Mouse (Mus musculus): ENCODE measurements around the gene Ddn.

Ddn gene

DNA sequence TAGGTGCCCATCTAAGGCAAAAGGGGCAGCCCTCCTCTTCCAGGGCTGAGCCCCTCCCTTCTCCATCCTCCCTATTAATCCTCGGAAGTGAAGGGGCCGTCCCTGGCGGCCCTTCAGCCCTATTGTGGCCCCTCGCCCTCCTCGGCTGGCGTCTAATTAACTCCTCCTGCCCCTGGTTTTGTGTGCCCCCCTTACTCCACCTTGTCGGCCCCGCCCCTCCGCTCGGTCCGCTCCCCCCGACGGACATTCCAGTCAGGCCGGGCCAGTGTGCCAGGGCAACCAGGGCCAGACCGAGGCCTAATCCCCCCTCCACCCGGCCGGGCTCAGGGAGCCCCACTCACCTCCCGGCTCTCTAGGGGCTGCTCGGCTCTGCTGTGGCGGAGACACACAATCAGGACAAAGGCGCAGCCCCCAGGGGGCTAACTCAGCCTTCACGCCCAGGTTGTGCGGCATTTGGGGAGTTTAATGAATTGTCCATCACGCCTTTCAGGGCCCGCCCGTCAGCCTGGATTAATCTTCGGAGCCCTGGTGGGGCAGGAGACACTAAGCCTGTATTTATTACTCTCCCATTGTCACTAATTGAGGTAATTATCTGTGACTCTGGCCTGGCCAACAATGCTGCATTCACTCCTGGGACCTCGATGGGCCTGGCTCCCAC, 11.3 kb downstream of the Ddn start:
- DNase-seq (ENCODE audit: low read depth, low spot score) = no peak

DNA sequence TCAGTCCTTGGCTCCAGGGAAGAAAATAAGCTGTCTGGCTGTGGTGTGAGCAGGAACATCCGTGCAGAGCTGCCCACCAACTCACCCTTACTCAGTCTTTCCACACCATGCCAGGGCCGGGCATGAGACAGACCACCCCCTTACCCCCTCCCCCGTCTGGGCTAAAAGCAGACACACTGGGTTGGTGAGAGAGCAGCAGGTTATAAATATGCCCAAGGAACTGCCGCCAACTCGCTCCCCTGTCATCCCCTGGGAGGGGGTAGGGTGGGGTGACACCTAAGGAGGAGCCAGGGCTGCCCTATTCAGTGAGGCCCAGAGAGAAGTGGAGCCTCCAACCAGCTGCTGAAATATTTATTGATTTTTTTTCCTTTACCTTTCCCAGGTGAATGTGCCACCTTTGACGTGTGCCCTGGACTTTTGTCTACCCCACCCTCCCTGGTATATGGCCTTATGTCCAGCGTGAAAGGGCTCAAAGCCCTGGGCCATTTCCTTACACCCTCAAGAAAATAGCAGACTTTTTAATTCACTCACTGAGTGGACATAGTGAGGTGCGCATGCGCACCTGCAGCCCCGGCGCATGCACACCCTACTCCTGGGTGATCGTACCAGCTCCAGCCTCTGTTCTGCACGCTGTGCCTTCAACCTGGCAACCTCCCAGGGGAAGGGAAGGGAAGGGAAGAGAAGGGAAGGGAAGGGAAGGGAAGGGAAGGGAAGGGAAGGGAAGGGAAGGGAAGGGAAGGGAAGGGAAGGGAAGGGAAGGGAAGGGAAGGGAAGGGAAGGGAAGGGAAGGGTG, 12.3 kb downstream of the Ddn start:
- DNase-seq (ENCODE audit: low read depth, low spot score) = no peak

DNA sequence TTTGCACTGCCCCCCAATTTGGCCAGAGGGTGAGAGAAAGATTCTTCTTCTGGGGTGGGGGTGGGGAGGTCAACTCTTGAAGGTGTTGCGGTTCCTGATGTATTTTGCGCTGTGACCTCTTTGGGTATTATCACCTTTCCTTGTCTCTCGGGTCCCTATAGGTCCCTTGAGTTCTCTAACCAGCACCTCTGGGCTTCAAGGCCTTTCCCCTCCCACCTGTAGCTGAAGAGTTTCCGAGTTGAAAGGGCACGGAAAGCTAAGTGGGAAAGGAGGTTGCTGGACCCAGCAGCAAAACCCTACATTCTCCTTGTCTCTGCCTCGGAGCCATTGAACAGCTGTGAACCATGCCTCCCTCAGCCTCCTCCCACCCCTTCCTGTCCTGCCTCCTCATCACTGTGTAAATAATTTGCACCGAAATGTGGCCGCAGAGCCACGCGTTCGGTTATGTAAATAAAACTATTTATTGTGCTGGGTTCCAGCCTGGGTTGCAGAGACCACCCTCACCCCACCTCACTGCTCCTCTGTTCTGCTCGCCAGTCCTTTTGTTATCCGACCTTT, 16.1 kb downstream of the Ddn start:
- DNase-seq (ENCODE audit: low read depth, low spot score) = no peak

DNA sequence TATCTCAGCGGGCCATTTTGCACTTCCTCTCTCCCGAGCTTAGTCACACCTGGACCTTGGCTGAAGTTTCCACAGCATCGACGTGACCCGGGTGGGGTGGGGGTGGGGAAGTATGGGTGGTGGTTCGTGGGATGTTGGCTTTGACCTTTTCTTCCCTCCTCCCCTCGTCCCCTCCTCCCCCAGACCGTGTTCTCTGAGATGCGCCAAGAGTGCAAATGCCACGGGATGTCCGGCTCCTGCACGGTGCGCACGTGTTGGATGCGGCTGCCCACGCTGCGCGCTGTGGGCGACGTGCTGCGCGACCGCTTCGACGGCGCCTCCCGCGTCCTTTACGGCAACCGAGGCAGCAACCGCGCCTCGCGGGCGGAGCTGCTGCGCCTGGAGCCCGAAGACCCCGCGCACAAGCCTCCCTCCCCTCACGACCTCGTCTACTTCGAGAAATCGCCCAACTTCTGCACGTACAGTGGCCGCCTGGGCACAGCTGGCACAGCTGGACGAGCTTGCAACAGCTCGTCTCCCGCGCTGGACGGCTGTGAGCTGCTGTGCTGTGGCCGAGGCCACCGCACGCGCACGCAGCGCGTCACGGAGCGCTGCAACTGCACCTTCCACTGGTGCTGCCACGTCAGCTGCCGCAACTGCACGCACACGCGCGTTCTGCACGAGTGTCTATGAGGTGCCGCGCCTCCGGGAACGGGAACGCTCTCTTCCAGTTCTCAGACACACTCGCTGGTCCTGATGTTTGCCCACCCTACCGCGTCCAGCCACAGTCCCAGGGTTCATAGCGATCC, 16.9 kb downstream of the Ddn start:
- peak; percentile 55 for DNase-seq (ENCODE audit: low read depth, low spot score)

DNA sequence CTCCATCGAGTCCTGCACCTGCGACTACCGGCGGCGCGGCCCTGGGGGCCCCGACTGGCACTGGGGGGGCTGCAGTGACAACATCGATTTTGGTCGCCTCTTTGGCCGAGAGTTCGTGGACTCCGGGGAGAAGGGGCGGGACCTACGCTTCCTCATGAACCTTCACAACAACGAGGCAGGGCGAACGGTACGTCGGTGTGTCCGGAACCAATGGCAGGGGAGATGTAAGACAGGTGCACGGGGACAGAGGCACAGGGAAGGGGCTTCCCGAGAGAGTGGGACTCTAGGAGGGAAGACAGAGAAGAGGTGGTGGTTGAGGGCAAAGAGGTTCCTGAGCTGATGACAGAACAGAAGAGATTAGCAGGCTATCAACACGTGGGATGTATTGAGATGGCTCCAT, 17.5 kb downstream of the Ddn start:
- DNase-seq (ENCODE audit: low read depth, low spot score) = no peak

DNA sequence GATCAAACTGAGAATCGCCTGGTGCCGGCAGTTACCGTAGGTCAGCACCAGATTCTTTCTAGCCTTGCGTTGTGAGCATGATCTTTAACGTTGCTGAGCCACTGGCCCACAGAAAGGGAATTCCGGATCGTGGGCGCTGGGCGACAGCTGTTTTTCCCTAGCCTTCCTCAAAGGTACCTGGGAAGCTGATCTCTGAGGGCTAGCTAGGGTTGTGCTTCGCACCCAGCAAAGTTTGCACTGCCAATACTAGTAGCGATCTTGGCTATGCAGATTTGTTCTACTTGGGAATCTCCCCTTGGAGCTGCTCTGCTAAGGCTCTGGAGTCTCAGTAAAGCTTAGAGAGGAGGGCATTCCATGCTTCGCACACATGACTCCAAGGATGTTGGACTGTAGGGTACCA, 18.1 kb downstream of the Ddn start:
- DNase-seq (ENCODE audit: low read depth, low spot score) = no peak

DNA sequence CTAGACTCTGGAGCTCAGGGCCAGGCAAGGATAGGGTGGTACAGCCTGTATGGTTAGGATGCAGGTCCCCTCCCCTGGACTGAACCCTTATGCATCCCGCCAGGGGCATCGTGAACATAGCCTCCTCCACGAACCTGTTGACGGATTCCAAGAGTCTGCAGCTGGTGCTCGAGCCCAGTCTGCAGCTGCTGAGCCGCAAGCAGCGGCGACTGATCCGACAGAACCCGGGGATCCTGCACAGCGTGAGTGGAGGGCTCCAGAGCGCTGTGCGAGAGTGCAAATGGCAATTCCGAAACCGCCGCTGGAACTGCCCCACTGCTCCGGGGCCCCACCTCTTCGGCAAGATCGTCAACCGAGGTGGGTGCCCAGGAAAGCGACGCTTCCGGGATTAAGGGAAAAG, 18.5 kb downstream of the Ddn start:
- no peak for DNase-seq (ENCODE audit: low read depth, low spot score)

DNA sequence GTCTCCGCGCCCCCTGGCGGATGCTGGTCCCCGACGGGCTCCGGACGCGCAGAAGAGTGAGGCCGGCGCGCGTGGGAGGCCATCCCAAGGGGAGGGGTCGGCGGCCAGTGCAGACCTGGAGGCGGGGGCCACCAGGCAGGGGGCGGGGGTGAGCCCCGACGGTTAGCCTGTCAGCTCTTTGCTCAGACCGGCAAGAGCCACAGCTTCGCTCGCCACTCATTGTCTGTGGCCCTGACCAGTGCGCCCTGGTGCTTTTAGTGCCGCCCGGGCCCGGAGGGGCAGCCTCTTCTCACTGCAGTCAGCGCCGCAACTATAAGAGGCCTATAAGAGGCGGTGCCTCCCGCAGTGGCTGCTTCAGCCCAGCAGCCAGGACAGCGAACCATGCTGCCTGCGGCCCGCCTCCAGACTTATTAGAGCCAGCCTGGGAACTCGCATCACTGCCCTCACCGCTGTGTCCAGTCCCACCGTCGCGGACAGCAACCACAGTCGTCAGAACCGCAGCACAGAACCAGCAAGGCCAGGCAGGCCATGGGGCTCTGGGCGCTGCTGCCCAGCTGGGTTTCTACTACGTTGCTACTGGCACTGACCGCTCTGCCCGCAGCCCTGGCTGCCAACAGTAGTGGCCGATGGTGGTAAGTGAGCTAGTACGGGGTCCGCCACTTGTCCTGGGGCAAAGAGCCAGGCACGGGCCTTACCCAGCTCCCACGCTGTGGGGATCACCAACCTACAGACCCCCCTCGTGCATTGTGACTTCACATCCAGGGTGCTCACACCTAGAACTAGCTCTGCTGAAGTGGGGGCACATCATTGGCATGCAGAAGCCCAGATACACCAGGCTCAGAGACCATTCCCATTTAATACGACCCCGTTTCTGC, 19.4 kb downstream of the Ddn start, which contains the start of gene Wnt1:
TSS of gene Wnt1 (plus strand) at position 197 of the 875 bp plus-strand sequence.
- peak; percentile 63 for DNase-seq (ENCODE audit: low read depth, low spot score)

DNA sequence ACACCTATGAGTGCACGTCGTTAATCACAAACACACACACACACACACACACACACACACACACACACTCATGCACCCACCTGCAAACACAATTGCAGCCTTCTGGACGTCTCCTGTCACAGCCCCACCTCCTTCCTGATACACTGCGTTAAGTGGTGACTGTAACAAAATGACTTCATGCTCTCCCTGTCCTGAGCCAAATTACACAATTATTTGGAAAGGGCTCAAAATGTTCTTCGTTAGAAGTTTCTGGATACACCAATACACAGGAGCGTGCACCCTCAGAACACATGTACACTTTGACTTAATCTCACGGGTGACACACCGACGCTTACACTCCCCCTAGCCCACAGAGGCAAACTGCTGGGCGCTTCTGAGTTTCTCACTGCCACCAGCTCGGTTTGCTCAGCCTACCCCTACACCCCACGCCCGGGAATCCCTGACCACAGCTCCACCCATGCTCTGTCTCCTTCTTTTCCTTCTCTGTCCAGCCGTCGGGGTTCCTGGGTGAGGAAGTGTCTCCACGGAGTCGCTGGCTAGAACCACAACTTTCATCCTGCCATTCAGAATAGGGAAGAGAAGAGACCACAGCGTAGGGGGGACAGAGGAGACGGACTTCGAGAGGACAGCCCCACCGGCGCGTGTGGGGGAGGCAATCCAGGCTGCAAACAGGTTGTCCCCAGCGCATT, 20.2 kb downstream of the Ddn start:
- no peak for DNase-seq (ENCODE audit: low read depth, low spot score)

DNA sequence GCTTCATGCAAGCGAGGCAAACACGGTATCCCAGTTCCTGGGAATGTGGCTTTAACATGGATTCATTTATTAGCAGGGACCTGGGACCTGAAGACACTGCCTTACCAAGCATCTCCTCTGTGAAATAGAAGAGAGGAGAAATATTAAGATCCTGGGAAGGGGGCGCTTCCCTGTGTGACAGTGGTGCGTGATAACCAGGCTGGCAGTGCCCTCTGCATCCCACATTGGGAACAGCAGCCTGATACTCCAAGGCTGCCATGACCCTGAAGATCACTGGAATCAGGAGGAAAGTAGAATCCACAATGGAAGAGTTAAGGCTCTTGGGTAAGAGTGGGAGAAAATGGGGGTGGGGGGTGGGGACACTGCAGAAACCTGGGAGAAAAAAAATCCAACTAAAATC, 21.4 kb downstream of the Ddn start:
- no peak for DNase-seq (ENCODE audit: low read depth, low spot score)

DNA sequence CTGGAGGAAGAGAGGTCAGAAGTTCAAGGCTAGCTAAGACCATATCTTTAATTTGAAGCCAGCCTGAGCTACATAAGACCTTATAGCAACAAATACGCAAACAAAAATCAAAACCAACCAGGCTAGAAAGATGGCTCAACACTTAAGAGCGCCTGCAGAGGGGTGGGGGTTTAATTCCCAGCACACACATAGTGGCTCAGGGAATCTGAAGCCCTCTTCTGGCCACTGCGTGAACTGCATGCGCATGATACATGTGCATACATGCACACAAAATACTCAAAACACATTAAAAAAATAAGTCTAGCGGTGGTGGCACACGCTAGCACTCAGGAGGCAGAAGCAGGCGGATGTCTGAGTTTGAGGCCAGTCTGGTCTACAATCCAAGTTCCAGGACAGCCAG, 23.5 kb downstream of the Ddn start:
- no peak for DNase-seq (ENCODE audit: low read depth, low spot score)

DNA sequence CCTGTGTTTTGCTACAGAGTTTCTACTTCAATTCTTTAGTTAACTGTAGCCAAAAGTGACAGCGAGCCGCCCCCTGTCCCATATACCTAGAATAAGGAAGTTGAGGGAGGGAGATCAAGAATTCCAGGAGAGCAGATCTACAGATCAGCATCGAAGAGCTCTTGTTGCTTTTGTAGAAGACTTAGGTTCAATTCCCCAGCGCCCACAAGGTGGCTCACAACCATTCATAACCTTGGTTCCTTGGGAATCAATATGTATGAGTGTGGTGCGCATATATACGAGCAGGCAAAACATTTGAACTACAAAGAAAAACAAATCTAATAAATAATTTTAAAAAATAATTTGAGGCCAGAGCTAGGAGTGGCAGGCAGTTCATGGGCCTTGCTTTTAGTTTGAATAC, 28.1 kb downstream of the Ddn start:
- no peak for DNase-seq (ENCODE audit: low read depth, low spot score)

DNA sequence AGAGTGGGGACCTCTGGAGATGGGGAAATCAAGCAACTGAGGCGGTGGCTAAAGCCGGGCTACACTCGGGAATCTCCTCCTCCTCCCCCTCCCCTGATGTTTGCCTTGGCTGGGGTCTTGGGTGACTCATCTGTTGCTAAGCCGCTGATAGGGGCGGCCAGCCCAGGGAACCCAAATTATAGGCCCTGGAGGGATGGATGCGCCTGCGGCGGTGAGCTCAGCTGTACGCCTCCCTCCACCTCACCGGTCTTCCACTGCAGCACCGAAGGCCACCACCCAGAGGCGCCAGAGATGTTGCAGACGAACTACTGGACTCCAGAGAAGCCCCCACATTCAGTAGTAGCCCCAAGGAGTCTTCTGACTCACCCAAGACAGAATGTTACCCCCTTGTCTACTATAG, 28.7 kb downstream of the Ddn start:
- DNase-seq (ENCODE audit: low read depth, low spot score) = no peak

DNA sequence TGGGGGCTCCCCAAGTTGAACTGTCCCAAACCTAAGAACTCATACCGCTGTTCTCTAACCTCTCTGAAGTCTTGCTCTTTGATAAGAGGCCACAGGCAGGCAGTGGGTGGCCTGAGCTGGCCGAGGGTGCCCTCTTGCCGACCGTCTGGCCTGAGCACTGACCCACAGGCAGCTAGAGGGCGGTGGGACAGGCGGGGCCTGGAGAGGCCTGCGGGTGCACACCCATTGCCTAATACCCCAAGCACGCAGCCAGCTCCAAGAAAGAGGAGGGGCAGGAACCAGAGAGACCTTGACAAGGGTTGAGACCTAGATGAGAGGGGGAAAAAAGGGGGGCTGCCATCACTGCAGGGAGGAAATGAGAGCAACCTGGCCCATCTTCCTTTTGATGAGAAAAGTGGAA, 29.2 kb downstream of the Ddn start:
- no peak for DNase-seq (ENCODE audit: low read depth, low spot score)

DNA sequence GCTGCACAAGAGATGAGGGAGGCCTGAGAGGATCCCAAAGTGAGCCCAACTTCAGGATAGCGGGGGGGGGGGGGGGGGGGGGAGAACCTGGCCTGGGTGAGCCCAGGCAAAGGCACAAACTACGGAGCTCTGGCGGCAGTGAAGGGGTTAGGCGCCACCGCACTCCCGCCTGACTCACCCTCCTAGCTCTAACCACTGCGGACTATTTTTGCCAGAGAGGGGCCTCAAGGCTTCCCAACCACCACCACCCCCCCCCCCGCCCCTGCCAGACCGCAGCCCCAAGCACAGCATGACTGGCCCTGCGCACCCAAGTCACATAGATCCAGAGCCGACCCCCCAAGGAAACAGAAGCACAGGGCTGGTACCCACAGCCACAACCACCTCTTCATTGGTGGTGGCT, 30.5 kb downstream of the Ddn start:
- DNase-seq (ENCODE audit: low read depth, low spot score) = no peak

DNA sequence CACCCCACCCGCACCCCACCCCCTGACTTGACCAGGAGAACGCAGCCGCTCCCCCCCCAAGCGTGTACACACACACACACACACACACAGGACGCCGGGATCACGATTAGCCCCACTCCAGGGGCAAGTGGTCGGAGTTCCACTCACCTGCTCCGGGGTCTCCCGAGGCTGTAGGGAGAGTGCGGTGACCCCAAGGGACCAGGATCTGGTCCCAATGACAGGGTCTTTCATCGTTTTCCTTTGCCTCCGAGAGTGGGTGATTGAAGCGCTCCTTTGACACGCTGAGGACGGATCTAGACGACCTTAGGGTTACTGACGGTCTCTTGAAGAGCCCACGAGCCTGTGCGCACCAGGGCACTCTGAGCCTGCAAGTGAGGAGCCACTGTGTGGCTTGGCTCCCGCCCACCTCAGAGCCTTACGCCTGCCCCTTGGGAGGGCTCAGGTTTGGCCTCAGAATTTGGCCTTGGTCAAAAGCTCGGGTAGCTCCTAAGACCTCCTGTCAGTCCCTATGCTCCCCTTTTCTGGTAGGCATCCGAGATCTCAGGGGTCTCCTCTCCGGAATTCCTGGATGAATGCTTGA, 31.0 kb downstream of the Ddn start:
- DNase-seq (ENCODE audit: low read depth, low spot score) = no peak

DNA sequence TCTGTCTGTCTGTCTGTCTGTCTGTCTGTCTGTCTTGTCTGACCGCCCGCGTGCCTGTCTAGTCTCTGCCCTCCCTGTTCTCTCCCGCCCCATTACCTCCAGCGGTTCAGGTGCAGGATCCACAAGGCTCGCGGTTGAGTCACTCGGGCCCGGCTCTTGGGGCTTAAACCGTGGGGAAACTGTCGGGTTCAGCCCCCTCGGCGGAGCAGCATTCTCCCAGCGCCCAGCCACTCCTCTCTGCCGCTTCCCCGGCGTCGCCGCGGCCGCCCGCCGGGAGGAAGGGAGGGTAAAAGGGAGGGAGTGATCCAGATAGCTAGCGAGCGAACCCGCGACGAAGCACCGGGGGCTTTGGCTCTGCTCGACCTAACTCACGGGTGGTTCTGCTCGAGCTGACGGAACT, 31.5 kb downstream of the Ddn start, which contains the start of gene Wnt10b:
TSS of gene Wnt10b (minus strand) at position 389 of the 400 bp plus-strand sequence.
- DNase-seq (ENCODE audit: low read depth, low spot score) = no peak

DNA sequence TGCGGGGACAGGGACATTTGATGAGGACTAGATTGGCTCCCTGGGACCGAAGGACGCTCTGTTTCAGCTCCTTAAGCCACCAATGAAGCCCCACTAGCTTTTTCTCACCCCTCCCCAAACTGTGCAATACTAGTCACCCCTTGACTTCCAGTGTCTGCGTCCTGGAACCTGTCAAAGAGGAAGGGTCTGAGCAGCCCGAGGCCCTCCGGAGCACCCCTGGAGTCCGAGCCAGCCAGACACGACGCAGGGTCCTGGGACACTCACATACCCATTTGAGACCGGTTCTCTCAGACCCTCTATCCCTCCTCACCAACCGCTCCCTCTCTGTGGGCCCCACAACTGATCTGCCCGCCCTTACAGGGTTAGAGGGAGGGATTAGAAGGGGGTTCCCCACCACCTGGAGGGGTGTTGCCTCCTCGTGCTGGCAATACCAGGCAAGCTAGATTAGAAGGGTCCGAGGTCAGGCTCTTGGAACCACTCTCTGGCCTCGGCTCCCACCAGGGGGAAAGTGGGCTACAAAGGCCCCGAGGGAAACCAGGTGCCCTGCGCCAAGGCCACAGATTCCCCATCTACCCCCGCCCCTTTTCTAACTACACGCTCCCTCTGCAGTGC, 32.2 kb downstream of the Ddn start:
- no peak for DNase-seq (ENCODE audit: low read depth, low spot score)

DNA sequence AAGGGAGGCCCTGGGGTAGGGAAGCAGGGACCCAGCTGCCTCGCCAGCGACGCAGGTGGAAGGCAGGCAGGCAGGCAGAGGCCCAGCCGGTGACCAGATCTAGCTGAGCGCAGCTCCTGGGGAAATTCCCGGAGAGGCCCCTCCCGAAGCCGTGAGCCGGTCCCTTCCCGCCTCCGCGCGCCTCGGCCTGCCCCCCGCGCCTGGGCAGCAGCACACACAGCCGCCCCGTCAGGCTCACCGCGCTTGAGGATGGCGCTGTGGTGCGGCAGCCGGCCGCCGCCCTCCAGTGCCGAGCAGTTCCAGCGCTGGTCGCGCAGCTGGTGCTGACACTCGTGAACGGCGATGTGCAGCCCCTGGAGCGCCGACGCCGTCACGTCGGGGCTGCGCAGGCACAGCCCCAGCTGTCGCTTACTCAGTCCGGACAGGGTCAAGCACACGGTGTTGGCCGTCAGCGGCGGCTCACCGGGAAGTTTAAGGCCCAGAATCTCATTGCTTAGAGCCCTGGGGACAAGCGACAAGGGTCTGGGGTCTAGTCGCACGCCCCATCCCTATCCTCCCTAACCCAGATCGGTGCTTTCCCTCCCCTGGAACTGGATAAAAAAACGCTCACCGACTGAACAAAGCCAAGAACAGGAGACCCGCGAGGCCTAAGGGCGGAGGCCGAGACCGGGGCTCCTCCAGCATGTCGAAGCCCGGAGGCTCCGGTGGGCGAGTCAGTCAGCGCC, 32.8 kb downstream of the Ddn start:
- peak; percentile 73 for DNase-seq (ENCODE audit: low read depth, low spot score)

All from CD4-positive helper T cell, adult 2 months (primary cell).